Mouse (Mus musculus) embryonic fibroblast, embryonic 13.5 days (primary cell): Measurements from ENCODE around the gene 4930467E23Rik.
"Not testable (repeated sequence)": the region's sequence is repeated elsewhere in the genome, so short reads cannot be mapped to it uniquely, and the experiment has no call there.

ENCODE experiments used
- CTCF ChIP-seq: IDR thresholded peaks from 2 replicates; pipeline ENCODE4 v1.5.1; 2011; ENCODE audit warnings: mild to moderate bottlenecking, control low read depth, low read length, moderate library complexity, borderline replicate concordance; ENCODE audit not compliant: insufficient read depth
- POLR2A ChIP-seq: IDR thresholded peaks from 2 replicates; pipeline ENCODE4 v1.6.1; 2011; ENCODE audit warnings: low read depth, mild to moderate bottlenecking, control low read depth, low read length, moderate library complexity

GRCm38 (mm10) chr8:19724871-19725270 lies 4.5 kb upstream of the 4930467E23Rik start:
- not testable (repeated sequence) for TF ChIP-seq CTCF, POLR2A
